Mouse (Mus musculus): ENCODE measurements at regions not wholly inside any gene's neighbourhood (a gene's known extent, or its start where the extent isn't known, plus 50 kb on each side); places are given as distances from the start of the nearest gene placed in this dataset.

DNA sequence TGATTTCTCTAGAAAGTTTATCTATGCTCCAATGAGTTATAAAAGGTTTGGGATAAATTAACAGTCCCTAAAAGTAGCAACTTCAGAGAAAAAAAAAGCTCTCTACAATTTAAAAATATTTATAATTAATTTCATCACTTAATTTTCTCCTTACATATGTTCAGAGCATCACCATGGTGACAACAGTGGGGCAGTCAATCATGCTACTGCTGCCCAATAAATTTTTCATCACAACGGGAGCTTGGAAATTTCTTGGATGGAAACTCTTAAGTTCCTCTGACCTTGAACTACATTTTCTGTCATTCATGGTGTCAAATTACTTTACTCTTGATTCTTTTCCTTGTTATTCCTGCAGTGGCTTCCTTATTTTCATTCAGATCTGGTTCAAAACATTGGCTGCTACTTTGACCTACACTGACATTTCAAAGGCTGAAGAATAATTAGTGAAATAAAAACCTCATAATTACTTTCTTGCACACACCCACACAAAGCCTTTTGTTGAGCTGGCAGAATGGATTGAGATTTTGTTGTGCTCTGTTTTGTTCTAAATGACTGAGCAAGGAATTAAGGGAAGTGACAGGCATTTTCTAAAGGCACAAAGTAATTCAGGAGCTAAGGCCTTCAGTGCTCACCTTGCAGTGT, 540.1 kb upstream of the Stxbp6 start:
- no peak for TF ChIP-seq REST (IDR thresholded peaks at IDR 0.05; ENCODE audit: insufficient read depth, insufficient read length)
- TF ChIP-seq MYOD1 (IDR thresholded peaks at IDR 0.05; ENCODE audit: control insufficient read depth in 1 of 3, insufficient read length in 2 of 3, low read depth in 2 of 3) = no peak
- TF ChIP-seq POLR2A (IDR thresholded peaks at IDR 0.05; ENCODE audit: insufficient read length, low read depth) = no peak
- no peak for TF ChIP-seq TCF3 (IDR thresholded peaks at IDR 0.05; ENCODE audit: insufficient read length, low read depth)
- no peak for TF ChIP-seq MAX (IDR thresholded peaks at IDR 0.05; ENCODE audit: low read depth)

Measured in myocyte (in vitro differentiated cells).